Mouse (Mus musculus) forebrain, embryonic 14.5 days (tissue): ENCODE measurements at regions not wholly inside any gene's neighbourhood (a gene's known extent, or its start where the extent isn't known, plus 50 kb on each side); places are given as distances from the start of the nearest gene placed in this dataset.

ENCODE experiments used
- ATAC-seq: fragments of 200-750 bp; cut with Nextera tagmentation; 2 replicates; pipeline ENCODE4 v1.8.0; 2017; ENCODE audit warnings: mild to moderate bottlenecking, moderate library complexity
- DNase-seq: peaks from one replicate; pipeline ENCODE4 v3.0.0-alpha.2; 2015; ENCODE audit warnings: low spot score
- H3K27ac ChIP-seq: fragments of 300-500 bp; sonication (generic); 2 replicates; pipeline ENCODE4 v1.5.1; 2014; ENCODE audit warnings: low read depth, mild to moderate bottlenecking, control low read depth, low read length, moderate library complexity
- H3K27me3 ChIP-seq: fragments of 300-500 bp; sonication (generic); replicated peaks from 2 replicates; pipeline ENCODE4 v1.6.1; 2014; ENCODE audit warnings: low read length, control low read depth, mixed read lengths; ENCODE audit not compliant: control insufficient read depth, insufficient read depth
- H3K36me3 ChIP-seq: fragments of 300-500 bp; sonication (generic); 2 replicates; pipeline ENCODE4 v1.6.1; 2014; ENCODE audit warnings: low read length, control low read depth; ENCODE audit not compliant: control insufficient read depth, insufficient read depth
- H3K4me1 ChIP-seq: fragments of 300-500 bp; sonication (generic); 2 replicates; pipeline ENCODE4 v1.6.1; 2014; ENCODE audit warnings: antibody characterized with exemption, low read length, control low read depth; ENCODE audit not compliant: control insufficient read depth, insufficient read depth
- H3K4me2 ChIP-seq: fragments of 300-500 bp; sonication (generic); 2 replicates; pipeline ENCODE4 v1.6.1; 2014; ENCODE audit warnings: mild to moderate bottlenecking, control low read depth, low read length
- H3K4me3 ChIP-seq: fragments of 300-500 bp; sonication (generic); 2 replicates; pipeline ENCODE4 v1.5.1; 2014; ENCODE audit warnings: low read depth, low read length, control low read depth
- H3K9ac ChIP-seq: fragments of 300-500 bp; sonication (generic); 2 replicates; pipeline ENCODE4 v1.6.1; 2014; ENCODE audit warnings: mild to moderate bottlenecking, low read length, control low read depth, moderate library complexity
- H3K9me3 ChIP-seq: fragments of 300-500 bp; sonication (generic); replicated peaks from 2 replicates; pipeline ENCODE4 v1.6.1; 2016; ENCODE audit warnings: low read length, control low read depth, mixed read lengths; ENCODE audit not compliant: control insufficient read depth
- WGBS: fragments of 180-500 bp; shearing (Covaris S2); extraction: QIAGEN DNeasy Blood & Tissue Kit; methylation state at CpG from one replicate; pipeline ENCODE4 v1.1.7; 2014; 5-methylcytosine and 5-hydroxymethylcytosine counted together

GRCm38 (mm10) chr4:25453127-25453806 lies 171.6 kb upstream of the Ufl1 start:
- no peak overlapping the region for H3K4me3 ChIP-seq
- no peak for ATAC-seq

GRCm38 (mm10) chr4:25451865-25452264 lies 170.2 kb upstream of the Ufl1 start:
- Histone ChIP-seq H3K9me3 (no peaks in the 10 kb centered on the region), H3K27me3 (no peaks in the 10 kb centered on the region), H3K36me3 (no peaks in the 10 kb centered on the region), H3K27ac (no peak overlapping the region), H3K9ac (no peak overlapping the region), H3K4me2 (no peak overlapping the region), H3K4me3 (no peak overlapping the region), H3K4me1 (no peaks in the 10 kb centered on the region)
- no peak for DNase-seq
- 80% methylated on average over 6 of the region's 6 CpGs for WGBS
- no peak for ATAC-seq

More at GRCm38 (mm10) chr4:25453127-25453806, 171.6 kb upstream of the Ufl1 start:
- H3K4me2 ChIP-seq: no peak overlapping the region
- no peak overlapping the region for H3K27ac ChIP-seq
- no peaks in the 10 kb centered on the region for H3K36me3 ChIP-seq
- no peak overlapping the region for H3K9ac ChIP-seq
- no peaks in the 10 kb centered on the region for H3K9me3 ChIP-seq
- no peaks in the 10 kb centered on the region for H3K27me3 ChIP-seq
- DNase-seq: peak; percentile 11
- no peaks in the 10 kb centered on the region for H3K4me1 ChIP-seq
- 85% methylated on average over 6 of the region's 6 CpGs for whole genome bisulfite sequencing

GRCm38 (mm10) chr4:25432203-25432602 lies 150.6 kb upstream of the Ufl1 start:
- H3K4me1 ChIP-seq: no peaks in the 10 kb centered on the region
- no peak overlapping the region for H3K4me2 ChIP-seq
- no peaks in the 10 kb centered on the region for H3K36me3 ChIP-seq
- 94% methylated on average over 8 of the region's 8 CpGs for WGBS
- ATAC-seq: no peak
- H3K9me3 ChIP-seq: no peaks in the 10 kb centered on the region
- no peaks in the 10 kb centered on the region for H3K27me3 ChIP-seq
- DNase-seq: no peak
- H3K9ac ChIP-seq: no peak overlapping the region
- no peak overlapping the region for H3K4me3 ChIP-seq
- no peak overlapping the region for H3K27ac ChIP-seq

- WGBS: 69% methylated on average over 2 of the region's 2 CpGs
Observed at GRCm38 (mm10) chr4:25416330-25416729, 134.7 kb upstream of the Ufl1 start.

GRCm38 (mm10) chr4:25410440-25410839 lies 128.8 kb upstream of the Ufl1 start:
- no peak overlapping the region for H3K4me2 ChIP-seq
- H3K27ac ChIP-seq: peak overlapping the region; percentile 84; the same call in 1 of the 2 replicates
- DNase-seq (no peak), ATAC-seq (no peak)
- no peaks in the 10 kb centered on the region for H3K36me3 ChIP-seq
- H3K4me3 ChIP-seq: no peak overlapping the region
- no peaks in the 10 kb centered on the region for H3K9me3 ChIP-seq
- H3K9ac ChIP-seq: no peak overlapping the region
- no peaks in the 10 kb centered on the region for H3K27me3 ChIP-seq
- WGBS: 50% methylated on average over 4 of the region's 4 CpGs
- H3K4me1 ChIP-seq: peaks cover 19% of the 10 kb centered on the region; the same call in 1 of the 2 replicates

More at GRCm38 (mm10) chr4:25416330-25416729, 134.7 kb upstream of the Ufl1 start:
- Histone ChIP-seq H3K4me3 (no peak overlapping the region), H3K9ac (no peak overlapping the region), H3K27ac (no peak overlapping the region), H3K36me3 (no peaks in the 10 kb centered on the region), H3K9me3 (no peaks in the 10 kb centered on the region), H3K4me1 (no peaks in the 10 kb centered on the region), H3K27me3 (no peaks in the 10 kb centered on the region), H3K4me2 (no peak overlapping the region)
- DNase-seq (no peak), ATAC-seq (no peak)

GRCm38 (mm10) chr4:25408696-25409448 lies 127.3 kb upstream of the Ufl1 start:
- peaks cover 19% of the 10 kb centered on the region; the same call in 1 of the 2 replicates for H3K4me1 ChIP-seq
- H3K4me2 ChIP-seq: peak overlapping the region; percentile 26; the same call in 1 of the 2 replicates
- H3K9ac ChIP-seq: no peak overlapping the region
- peak; percentile 98 for ATAC-seq
- peak overlapping the region; percentile 84 for H3K27ac ChIP-seq
- WGBS: 3% methylated on average over 3 of the region's 3 CpGs
- H3K4me3 ChIP-seq: no peak overlapping the region
- no peaks in the 10 kb centered on the region for H3K27me3 ChIP-seq
- H3K36me3 ChIP-seq: no peaks in the 10 kb centered on the region
- peak; percentile 97 for DNase-seq
- no peaks in the 10 kb centered on the region for H3K9me3 ChIP-seq

GRCm38 (mm10) chr4:25407842-25408241 lies 126.2 kb upstream of the Ufl1 start:
- Histone ChIP-seq H3K4me1 (peaks cover 19% of the 10 kb centered on the region; the same call in 1 of the 2 replicates), H3K4me3 (no peak overlapping the region), H3K27ac (peak overlapping the region; percentile 84), H3K9me3 (no peaks in the 10 kb centered on the region), H3K4me2 (no peak overlapping the region), H3K9ac (no peak overlapping the region), H3K36me3 (no peaks in the 10 kb centered on the region), H3K27me3 (no peaks in the 10 kb centered on the region)
- 8% methylated on average over 4 of the region's 4 CpGs for WGBS
- DNase-seq (peak; percentile 11), ATAC-seq (0 out of 2 replicates have a peak, but pooled peaks have one; percentile 21)

- H3K27me3 ChIP-seq: no peaks in the 10 kb centered on the region
- no peaks in the 10 kb centered on the region for H3K9me3 ChIP-seq
- ATAC-seq (0 out of 2 replicates have a peak, but pooled peaks have one; percentile 34), DNase-seq (peak; percentile 9)
- no peak overlapping the region for H3K4me3 ChIP-seq
- H3K27ac ChIP-seq: no peak overlapping the region
- H3K36me3 ChIP-seq: no peaks in the 10 kb centered on the region
- H3K4me1 ChIP-seq: no peaks in the 10 kb centered on the region
- no peak overlapping the region for H3K9ac ChIP-seq
- WGBS: 70% methylated on average over 5 of the region's 5 CpGs
- no peak overlapping the region for H3K4me2 ChIP-seq
Observed at GRCm38 (mm10) chr4:25389542-25389941, 107.9 kb upstream of the Ufl1 start.

- no peaks in the 10 kb centered on the region for H3K27me3 ChIP-seq
- H3K4me2 ChIP-seq: no peak overlapping the region
- ATAC-seq: no peak
- H3K36me3 ChIP-seq: no peaks in the 10 kb centered on the region
- H3K4me3 ChIP-seq: no peak overlapping the region
- no peaks in the 10 kb centered on the region for H3K9me3 ChIP-seq
- WGBS: 83% methylated on average over 4 of the region's 4 CpGs
- no peak for DNase-seq
- H3K4me1 ChIP-seq: no peaks in the 10 kb centered on the region
- no peak overlapping the region for H3K27ac ChIP-seq
- H3K9ac ChIP-seq: no peak overlapping the region
Observed at GRCm38 (mm10) chr4:25372041-25372440, 90.4 kb upstream of the Ufl1 start.
